ENCODE assay signal across 13 mouse cellular contexts in the genomic region with DNA sequence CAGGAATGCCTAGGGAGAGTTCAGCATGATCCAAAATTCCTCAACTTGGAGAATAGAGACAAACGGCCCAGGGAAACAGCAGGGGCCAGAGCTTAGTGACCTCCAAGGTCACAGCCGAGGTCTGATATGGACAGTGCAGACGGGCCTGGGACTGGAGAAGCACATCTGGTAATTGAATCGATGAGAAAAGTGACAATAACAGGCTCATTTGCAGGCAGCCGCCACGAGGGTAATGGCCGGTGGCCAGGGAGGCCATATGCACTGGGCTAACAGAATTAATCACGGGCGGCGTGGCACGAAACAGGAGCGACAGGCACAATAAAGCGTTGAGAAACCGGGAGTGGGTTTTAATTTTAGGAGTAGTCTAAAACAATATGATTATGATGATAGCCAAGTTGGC.
DNase-seq lines count a peak whose midpoint lies in the region; ATAC-seq lines count a peak whose summit lies in the region.
"Had no signal": no experiment of that assay in that cellular context is flagged by ENCODE, and none has a peak within 500 bp of the region (broad histone marks: within the 10 kb centered on the region; RNA-seq: fewer than 3 reads in every experiment).

No protein-coding gene starts in this region.

- peaks cover 24% of the 10 kb centered on the region for H3K4me1 ChIP-seq in forebrain, embryonic 13.5 days
- no peaks in the 10 kb centered on the region for H3K4me1 ChIP-seq in forebrain, embryonic 11.5 days (replicated peaks; ENCODE audit: control insufficient read depth, insufficient read depth, low read length)
- H3K4me1 ChIP-seq in hindbrain, embryonic 15.5 days (replicated peaks), result peaks cover 14% of the 10 kb centered on the region
- no peaks in the 10 kb centered on the region for H3K4me1 ChIP-seq in kidney, embryonic 16.5 days (ENCODE audit: insufficient read depth, low read length)
- H3K4me1 ChIP-seq: heart, embryonic 15.5 days; intestine, embryonic 15.5 days had no signal

- H3K36me3 ChIP-seq in forebrain, embryonic 13.5 days (ENCODE audit: poor library complexity, severe bottlenecking), result no peaks in the 10 kb centered on the region
- H3K36me3 ChIP-seq in forebrain, embryonic 11.5 days (ENCODE audit: control insufficient read depth, insufficient read depth, low read length), result no peaks in the 10 kb centered on the region
- no peaks in the 10 kb centered on the region for H3K36me3 ChIP-seq in hindbrain, embryonic 15.5 days
- no peaks in the 10 kb centered on the region for H3K36me3 ChIP-seq in kidney, embryonic 16.5 days (ENCODE audit: insufficient read depth, low read length)
- H3K36me3 ChIP-seq: heart, embryonic 15.5 days; intestine, embryonic 15.5 days had no signal

- no peak overlapping the region for H3K4me2 ChIP-seq in forebrain, embryonic 13.5 days
- no peak overlapping the region for H3K4me2 ChIP-seq in forebrain, embryonic 11.5 days (ENCODE audit: low read depth, low read length, severe bottlenecking)
- peak overlapping the region; percentile 15; the same call in 1 of the 2 replicates for H3K4me2 ChIP-seq in hindbrain, embryonic 15.5 days
- no peak overlapping the region for H3K4me2 ChIP-seq in kidney, embryonic 16.5 days (replicated peaks; ENCODE audit: low read depth, low read length)
- H3K4me2 ChIP-seq: heart, embryonic 15.5 days; intestine, embryonic 15.5 days had no signal

- H3K4me3 ChIP-seq in forebrain, embryonic 13.5 days, result no peak overlapping the region
- no peak overlapping the region for H3K4me3 ChIP-seq in forebrain, embryonic 11.5 days (ENCODE audit: low read depth, low read length)
- no peak overlapping the region for H3K4me3 ChIP-seq in hindbrain, embryonic 15.5 days
- H3K4me3 ChIP-seq in kidney, embryonic 16.5 days (ENCODE audit: low read length), result no peak overlapping the region
- H3K4me3 ChIP-seq: erythroblast, embryonic 14.5 days; heart, embryonic 15.5 days; intestine, embryonic 15.5 days; myocyte had no signal

- WGBS in forebrain, embryonic 13.5 days, result 16% methylated on average over 14 of the region's 14 CpGs
- WGBS in forebrain, embryonic 11.5 days, result 54% methylated on average over 14 of the region's 14 CpGs
- WGBS in hindbrain, embryonic 15.5 days, result 11% methylated on average over 14 of the region's 14 CpGs
- 34% methylated on average over 14 of the region's 14 CpGs for WGBS in kidney, embryonic 16.5 days

- no peak overlapping the region for H3K9ac ChIP-seq in forebrain, embryonic 13.5 days
- H3K9ac ChIP-seq in forebrain, embryonic 11.5 days (ENCODE audit: low read length), result no peak overlapping the region
- no peak overlapping the region for H3K9ac ChIP-seq in hindbrain, embryonic 15.5 days
- no peak overlapping the region for H3K9ac ChIP-seq in kidney, embryonic 16.5 days (replicated peaks; ENCODE audit: low read length)
- H3K9ac ChIP-seq: heart, embryonic 15.5 days; intestine, embryonic 15.5 days had no signal

- DNase-seq in forebrain, embryonic 11.5 days (ENCODE audit: low spot score), result no peak
- peak; percentile 23 for DNase-seq in brain, adult 2 months (ENCODE audit: low read depth, low spot score)
- peak; percentile 76 to 83 for DNase-seq in cerebellum, postnatal 14 days
- DNase-seq in testis, postnatal 14 days (ENCODE audit: low spot score), result no peak
- DNase-seq: thymus, postnatal 14 days had no signal

- no peaks in the 10 kb centered on the region for H3K9me3 ChIP-seq in forebrain, embryonic 13.5 days (replicated peaks)
- no peaks in the 10 kb centered on the region; the same call in 1 of the 2 replicates for H3K9me3 ChIP-seq in forebrain, embryonic 11.5 days (ENCODE audit: control insufficient read depth, low read length)
- no peaks in the 10 kb centered on the region for H3K9me3 ChIP-seq in hindbrain, embryonic 15.5 days
- no peaks in the 10 kb centered on the region for H3K9me3 ChIP-seq in kidney, embryonic 16.5 days (ENCODE audit: low read length)
- H3K9me3 ChIP-seq: heart, embryonic 15.5 days; intestine, embryonic 15.5 days had no signal

- H3K27ac ChIP-seq in forebrain, embryonic 13.5 days, result no peak overlapping the region
- no peak overlapping the region for H3K27ac ChIP-seq in forebrain, embryonic 11.5 days (ENCODE audit: low read depth, low read length)
- H3K27ac ChIP-seq in hindbrain, embryonic 15.5 days (replicated peaks), result no peak overlapping the region
- no peak overlapping the region for H3K27ac ChIP-seq in kidney, embryonic 16.5 days (ENCODE audit: low read length)
- H3K27ac ChIP-seq: heart, embryonic 15.5 days; intestine, embryonic 15.5 days had no signal

- no peaks in the 10 kb centered on the region for H3K27me3 ChIP-seq in forebrain, embryonic 13.5 days
- no peaks in the 10 kb centered on the region for H3K27me3 ChIP-seq in forebrain, embryonic 11.5 days (ENCODE audit: control insufficient read depth, insufficient read depth, low read length)
- H3K27me3 ChIP-seq in hindbrain, embryonic 15.5 days, result no peaks in the 10 kb centered on the region
- H3K27me3 ChIP-seq in kidney, embryonic 16.5 days (ENCODE audit: insufficient read depth, low read length), result no peaks in the 10 kb centered on the region
- H3K27me3 ChIP-seq: heart, embryonic 15.5 days; intestine, embryonic 15.5 days had no signal

- ATAC-seq in forebrain, embryonic 13.5 days, result peak; percentile 43; the same call in 1 of the 2 replicates
- ATAC-seq in forebrain, embryonic 11.5 days (replicated peaks; ENCODE audit: low FRiP score), result no peak
- ATAC-seq in hindbrain, embryonic 15.5 days (ENCODE audit: low FRiP score, low read depth), result 0 out of 2 replicates have a peak, but pooled peaks have one; percentile 4
- ATAC-seq in kidney, embryonic 16.5 days (ENCODE audit: low FRiP score, low TSS enrichment), result no peak
- no peak for ATAC-seq in frontal cortex, adult (ENCODE audit: low TSS enrichment)
- ATAC-seq: intestine, embryonic 15.5 days had no signal

Comparison
In these comparisons a context has a peak if more than half of its experiments do, and no peak if none do; other contexts are left out.
1. ATAC-seq: peak in forebrain, embryonic 13.5 days (single experiment) and hindbrain, embryonic 15.5 days (single experiment); none in forebrain, embryonic 11.5 days (single experiment), kidney, embryonic 16.5 days (single experiment) and frontal cortex, adult (single experiment).
2. DNase-seq: peak in brain, adult 2 months (single experiment) and cerebellum, postnatal 14 days (2 of 2); none in forebrain, embryonic 11.5 days (single experiment) and testis, postnatal 14 days (single experiment).